ENCODE assay signal across 27 mouse cellular contexts in genomic region chr8:121705174-121705573, GRCm38 (mm10). TPM values are rescaled to one million over a fixed set of nuclear protein-coding genes. Genes with fewer than 3 reads are reported as not detected.
DNase-seq lines count a peak whose midpoint lies in the region; ATAC-seq and TF ChIP-seq lines count a peak whose summit lies in the region.
"Had no signal": no experiment of that assay in that cellular context is flagged by ENCODE, and none has a peak within 500 bp of the region (broad histone marks: within the 10 kb centered on the region; RNA-seq: fewer than 3 reads in every experiment).

No protein-coding gene starts in this region.

- WGBS in forebrain, embryonic 14.5 days, result 76% methylated on average over 3 of the region's 3 CpGs
- 75% methylated on average over 3 of the region's 3 CpGs for WGBS in forebrain, embryonic 11.5 days
- WGBS in forebrain, embryonic 16.5 days, result 66% methylated on average over 3 of the region's 3 CpGs
- WGBS in thymus, adult 2 months, result 70% methylated on average over 3 of the region's 3 CpGs

- H3K4me2 ChIP-seq in forebrain, embryonic 14.5 days (ENCODE audit: low read length), result no peak overlapping the region
- H3K4me2 ChIP-seq in forebrain, embryonic 11.5 days (ENCODE audit: low read depth, low read length, severe bottlenecking), result no peak overlapping the region
- H3K4me2 ChIP-seq in forebrain, embryonic 16.5 days (ENCODE audit: low read length), result no peak overlapping the region
- H3K4me2 ChIP-seq: hindbrain, embryonic 15.5 days; kidney, embryonic 15.5 days; limb, embryonic 12.5 days; liver, embryonic 11.5 days; lung, embryonic 15.5 days had no signal

- no peak overlapping the region for H3K4me3 ChIP-seq in forebrain, embryonic 14.5 days (ENCODE audit: low read depth, low read length)
- no peak overlapping the region for H3K4me3 ChIP-seq in forebrain, embryonic 11.5 days (ENCODE audit: low read depth, low read length)
- no peak overlapping the region for H3K4me3 ChIP-seq in layer of hippocampus, adult 2 months
- H3K4me3 ChIP-seq in forebrain, embryonic 16.5 days (replicated peaks; ENCODE audit: low read length), result no peak overlapping the region
- no peak overlapping the region for H3K4me3 ChIP-seq in thymus, adult 2 months (ENCODE audit: control insufficient read depth, insufficient read depth, low read length)
- H3K4me3 ChIP-seq: hindbrain, embryonic 15.5 days; kidney, embryonic 15.5 days; limb, embryonic 12.5 days; lung, embryonic 15.5 days; midbrain, embryonic 10.5 days had no signal

- ATAC-seq in forebrain, embryonic 14.5 days, result no peak; the same call in 1 of the 2 replicates
- ATAC-seq in forebrain, embryonic 11.5 days (replicated peaks; ENCODE audit: low FRiP score), result no peak
- peak; percentile 36; the same call in 1 of the 2 replicates for ATAC-seq in forebrain, embryonic 16.5 days
- ATAC-seq: activated CD4-positive, CD25-positive, alpha-beta regulatory T cell, adult 4 months had no signal

- H3K9me3 ChIP-seq in forebrain, embryonic 14.5 days (replicated peaks; ENCODE audit: control insufficient read depth, low read length), result no peaks in the 10 kb centered on the region
- H3K9me3 ChIP-seq in forebrain, embryonic 11.5 days (ENCODE audit: control insufficient read depth, low read length), result no peaks in the 10 kb centered on the region
- H3K9me3 ChIP-seq in forebrain, embryonic 16.5 days (ENCODE audit: control insufficient read depth, low read length), result no peaks in the 10 kb centered on the region
- H3K9me3 ChIP-seq: hindbrain, embryonic 15.5 days; kidney, embryonic 15.5 days; lung, embryonic 15.5 days; midbrain, embryonic 10.5 days had no signal

- no peaks in the 10 kb centered on the region for H3K4me1 ChIP-seq in forebrain, embryonic 14.5 days (ENCODE audit: control insufficient read depth, insufficient read depth, low read length)
- no peaks in the 10 kb centered on the region for H3K4me1 ChIP-seq in forebrain, embryonic 11.5 days (replicated peaks; ENCODE audit: control insufficient read depth, insufficient read depth, low read length)
- H3K4me1 ChIP-seq in forebrain, embryonic 16.5 days (replicated peaks; ENCODE audit: control insufficient read depth, insufficient read depth, low read length), result no peaks in the 10 kb centered on the region
- no peaks in the 10 kb centered on the region for H3K4me1 ChIP-seq in thymus, adult 2 months (replicated peaks; ENCODE audit: control insufficient read depth, insufficient read depth, low read length)
- H3K4me1 ChIP-seq: hindbrain, embryonic 15.5 days; limb, embryonic 12.5 days; lung, embryonic 15.5 days; midbrain, embryonic 10.5 days had no signal

- no peak overlapping the region for H3K9ac ChIP-seq in forebrain, embryonic 14.5 days (ENCODE audit: low read length)
- no peak overlapping the region for H3K9ac ChIP-seq in forebrain, embryonic 11.5 days (ENCODE audit: low read length)
- H3K9ac ChIP-seq in forebrain, embryonic 16.5 days (replicated peaks; ENCODE audit: low read depth, low read length), result no peak overlapping the region
- H3K9ac ChIP-seq: hindbrain, embryonic 15.5 days; kidney, embryonic 15.5 days; limb, embryonic 12.5 days; lung, embryonic 15.5 days had no signal

- H3K27ac ChIP-seq in forebrain, embryonic 14.5 days (ENCODE audit: low read depth, low read length), result peak overlapping the region; percentile 3; the same call in 1 of the 2 replicates
- no peak overlapping the region for H3K27ac ChIP-seq in forebrain, embryonic 11.5 days (ENCODE audit: low read depth, low read length)
- peak overlapping the region; percentile 85 for H3K27ac ChIP-seq in layer of hippocampus, adult 2 months
- H3K27ac ChIP-seq in forebrain, embryonic 16.5 days (ENCODE audit: low read length), result peak overlapping the region; percentile 82
- no peak overlapping the region for H3K27ac ChIP-seq in thymus, adult 2 months (ENCODE audit: control insufficient read depth, insufficient read depth, low read length)
- H3K27ac ChIP-seq: hindbrain, embryonic 15.5 days; kidney, embryonic 15.5 days; limb, embryonic 12.5 days; lung, embryonic 15.5 days; midbrain, embryonic 10.5 days had no signal

- TF ChIP-seq CTCF in layer of hippocampus, adult 2 months (conservative IDR thresholded peaks at IDR 0.05), result no peak
- TF ChIP-seq CTCF in thymus, adult 2 months (IDR thresholded peaks at IDR 0.05; ENCODE audit: borderline replicate concordance, control insufficient read depth, extremely low read depth, insufficient read depth, low read length, poor library complexity), result no peak

- H3K36me3 ChIP-seq in forebrain, embryonic 14.5 days (ENCODE audit: control insufficient read depth, insufficient read depth, low read length), result no peaks in the 10 kb centered on the region
- no peaks in the 10 kb centered on the region for H3K36me3 ChIP-seq in forebrain, embryonic 11.5 days (ENCODE audit: control insufficient read depth, insufficient read depth, low read length)
- H3K36me3 ChIP-seq in forebrain, embryonic 16.5 days (ENCODE audit: control insufficient read depth, insufficient read depth), result no peaks in the 10 kb centered on the region
- H3K36me3 ChIP-seq in thymus, adult 2 months (ENCODE audit: control insufficient read depth, insufficient read depth, low read length), result no peaks in the 10 kb centered on the region
- H3K36me3 ChIP-seq: hindbrain, embryonic 15.5 days; kidney, embryonic 15.5 days; limb, embryonic 12.5 days; lung, embryonic 15.5 days; midbrain, embryonic 10.5 days had no signal

- no peak for TF ChIP-seq POLR2A in thymus, adult 2 months (IDR thresholded peaks at IDR 0.05; ENCODE audit: control insufficient read depth, extremely low read depth, insufficient read depth, low read length, poor library complexity)

- no peaks in the 10 kb centered on the region for H3K27me3 ChIP-seq in forebrain, embryonic 14.5 days (replicated peaks; ENCODE audit: control insufficient read depth, insufficient read depth, low read length)
- H3K27me3 ChIP-seq in forebrain, embryonic 11.5 days (ENCODE audit: control insufficient read depth, insufficient read depth, low read length), result no peaks in the 10 kb centered on the region
- H3K27me3 ChIP-seq in forebrain, embryonic 16.5 days (replicated peaks; ENCODE audit: control insufficient read depth, insufficient read depth, low read length), result no peaks in the 10 kb centered on the region
- no peaks in the 10 kb centered on the region for H3K27me3 ChIP-seq in thymus, adult 2 months (ENCODE audit: control insufficient read depth, insufficient read depth, low read length)
- H3K27me3 ChIP-seq: hindbrain, embryonic 15.5 days; kidney, embryonic 15.5 days; limb, embryonic 12.5 days; lung, embryonic 15.5 days had no signal

- DNase-seq in forebrain, embryonic 14.5 days (ENCODE audit: low spot score), result peak; percentile 39
- DNase-seq in forebrain, embryonic 11.5 days (ENCODE audit: low spot score), result no peak
- DNase-seq in layer of hippocampus, adult 2 months (ENCODE audit: low spot score in 2 of 2), result peak in 1 of 2 experiments; percentile 33
- no peak for DNase-seq in layer of hippocampus, adult 9-10 months (ENCODE audit: low spot score)
- peak; percentile 65 for DNase-seq in brain, adult 2 months (ENCODE audit: low read depth, low spot score)
- no peak for DNase-seq in heart, postnatal 25 days (ENCODE audit: low spot score)
- no peak for DNase-seq in thymus, adult 2 months
- DNase-seq: adrenal gland, adult 2 months; adrenal gland, postnatal 36 days; B cell, adult 2 months; cerebellum, adult 11 months; cerebellum, postnatal 25 days; gastrocnemius, postnatal 14 days; heart, postnatal 14 days; kidney, adult 18-20 months; kidney, postnatal 25 days; retina, postnatal 1 day; right cerebral cortex, postnatal 14 days had no signal

- intact Hi-C loops in heart, postnatal 25 days (cut with DNase I), result no loop called here

RNA-seq across cellular contexts. Expression of gene Jph3, which starts 24.2 kb away (rescaled TPM):
- polyA plus RNA-seq in forebrain, embryonic 14.5 days (2014; fragmentation: Nextera tagmentation; extraction: Ambion mirVana), result 44.1 and 55.9 TPM in 2 replicates
- polyA plus RNA-seq in forebrain, embryonic 11.5 days (2014; fragmentation: Nextera tagmentation; extraction: Ambion mirVana), result 8.9 and 9.4 TPM in 2 replicates
- total RNA-seq in layer of hippocampus, adult 2 months (2021), result 100 to 1,000 TPM; 318 to 346 TPM
- polyA plus RNA-seq in forebrain, embryonic 16.5 days (2015; fragmentation: Nextera tagmentation; extraction: Ambion mirVana), result 93.4 and 95.3 TPM in 2 replicates
- total RNA-seq in heart, postnatal 25 days (2021), result not detected
- polyA plus RNA-seq in thymus, adult 2 months (2012; rRNA removed), result 0.07 TPM in 1 of 2 replicates, not detected in the other
- total RNA-seq: granulocyte monocyte progenitor cell, adult 5-6 weeks; heart, postnatal 14 days had no signal

RNA-seq across cellular contexts. Expression of gene Zcchc14, which starts 52.5 kb away (rescaled TPM):
- 40.9 and 44.9 TPM in 2 replicates for polyA plus RNA-seq in forebrain, embryonic 14.5 days (2014; fragmentation: Nextera tagmentation; extraction: Ambion mirVana)
- polyA plus RNA-seq in forebrain, embryonic 11.5 days (2014; fragmentation: Nextera tagmentation; extraction: Ambion mirVana), result 27.1 and 27.4 TPM in 2 replicates
- 10 to 100 TPM; 92.5 to 93.2 TPM for total RNA-seq in layer of hippocampus, adult 2 months (2021)
- polyA plus RNA-seq in forebrain, embryonic 16.5 days (2015; fragmentation: Nextera tagmentation; extraction: Ambion mirVana), result 37.3 and 38.5 TPM in 2 replicates
- 10 to 100 TPM; 27.1 to 31.3 TPM for total RNA-seq in heart, postnatal 25 days (2021)
- 5.6 and 6.5 TPM in 2 replicates for polyA plus RNA-seq in thymus, adult 2 months (2012; rRNA removed)
- total RNA-seq: granulocyte monocyte progenitor cell, adult 5-6 weeks had no signal

Comparison
In these comparisons a context has a peak if more than half of its experiments do, and no peak if none do; other contexts are left out.
1. DNase-seq: peak in forebrain, embryonic 14.5 days (single experiment) and brain, adult 2 months (single experiment); none in forebrain, embryonic 11.5 days (single experiment), layer of hippocampus, adult 9-10 months (single experiment), heart, postnatal 25 days (single experiment) and thymus, adult 2 months (single experiment).
2. H3K27ac ChIP-seq: peak in forebrain, embryonic 14.5 days (single experiment), layer of hippocampus, adult 2 months (single experiment) and forebrain, embryonic 16.5 days (single experiment); none in forebrain, embryonic 11.5 days (single experiment) and thymus, adult 2 months (single experiment).